Mouse (Mus musculus) right cerebral cortex, postnatal 10 days (tissue): ENCODE measurements around the gene Hic1.

Source experiments
- DNase-seq, 2 experiments: peaks; one replicate each; pipeline ENCODE4 v3.0.0; 2021; ENCODE audit warnings: low spot score in 2 of 2

The Hic1 gene

GRCm38 (mm10) chr11:75167643-75168589 lies 1.4 kb downstream of the Hic1 start:
- peak; percentile 23 to 32 for DNase-seq

- DNase-seq, result peak in 1 of 2 experiments; percentile 50
Observed at GRCm38 (mm10) chr11:75166861-75167642, 2.3 kb downstream of the Hic1 start.

GRCm38 (mm10) chr11:75166193-75166842 lies 3.0 kb downstream of the Hic1 start:
- no peak for DNase-seq

GRCm38 (mm10) chr11:75165441-75166192 lies 3.7 kb downstream of the Hic1 start:
- DNase-seq, result peak; percentile 72 to 78

- DNase-seq, result peak in 1 of 2 experiments; percentile 37
Observed at GRCm38 (mm10) chr11:75164750-75165149, 4.6 kb downstream of the Hic1 start.

- DNase-seq, result peak in 1 of 2 experiments; percentile 20
Observed at GRCm38 (mm10) chr11:75164051-75164450, 5.3 kb downstream of the Hic1 start.

GRCm38 (mm10) chr11:75163379-75163778 lies 5.9 kb downstream of the Hic1 start:
- peak in 1 of 2 experiments; percentile 23 for DNase-seq

GRCm38 (mm10) chr11:75162591-75163080 lies 6.7 kb downstream of the Hic1 start:
- peak in 1 of 2 experiments; percentile 20 for DNase-seq

GRCm38 (mm10) chr11:75161417-75162008 lies 7.8 kb downstream of the Hic1 start:
- DNase-seq, result peak in 1 of 2 experiments; percentile 25

GRCm38 (mm10) chr11:75160954-75161353 lies 8.4 kb downstream of the Hic1 start:
- DNase-seq, result no peak

- peak in 1 of 2 experiments; percentile 22 for DNase-seq
Observed at GRCm38 (mm10) chr11:75159564-75159963, 9.8 kb downstream of the Hic1 start.

GRCm38 (mm10) chr11:75158432-75158831 lies 10.9 kb downstream of the Hic1 start:
- DNase-seq, result no peak

- peak in 1 of 2 experiments; percentile 22 for DNase-seq
Observed at GRCm38 (mm10) chr11:75157901-75158300, 11.4 kb downstream of the Hic1 start.

- peak in 1 of 2 experiments; percentile 27 for DNase-seq
Observed at GRCm38 (mm10) chr11:75157037-75157436, 12.3 kb downstream of the Hic1 start.

- no peak for DNase-seq
Observed at GRCm38 (mm10) chr11:75156416-75156815, 12.9 kb downstream of the Hic1 start.

- no peak for DNase-seq
Observed at GRCm38 (mm10) chr11:75155985-75156384, 13.3 kb downstream of the Hic1 start.

GRCm38 (mm10) chr11:75154053-75154585 lies 15.2 kb downstream of the Hic1 start:
- no peak for DNase-seq

GRCm38 (mm10) chr11:75152603-75153557 lies 16.4 kb downstream of the Hic1 start:
- DNase-seq, result peak in 1 of 2 experiments; percentile 44

GRCm38 (mm10) chr11:75150346-75150745 lies 19.0 kb downstream of the Hic1 start:
- DNase-seq, result no peak
